Mouse (Mus musculus) heart, adult 2 months (tissue): ENCODE measurements at regions not wholly inside any gene's neighbourhood (a gene's known extent, or its start where the extent isn't known, plus 50 kb on each side); places are given as distances from the start of the nearest gene placed in this dataset.
A peak's percentile ranks its signal among the peaks of the same experiment; 100 is the strongest.

Experiments
- DNase-seq, 2 experiments: peaks; one replicate each; pipeline ENCODE4 v3.0.0; 2021
- H3K27ac ChIP-seq: fragments of 200-600 bp; 2 replicates; pipeline ENCODE4 v1.8.1; 2022
- H3K27me3 ChIP-seq: fragments of 200-500 bp; 2 replicates; pipeline ENCODE4 v1.6.1; 2012; ENCODE audit warnings: mild to moderate bottlenecking, low read length, inconsistent platforms, mixed read lengths; ENCODE audit not compliant: control insufficient read depth, insufficient read depth
- H3K36me3 ChIP-seq: fragments of 200-500 bp; 2 replicates; pipeline ENCODE4 v1.6.1; 2012; ENCODE audit warnings: low read length, inconsistent platforms; ENCODE audit not compliant: control insufficient read depth, insufficient read depth
- H3K4me1 ChIP-seq: fragments of 200-500 bp; 2 replicates; pipeline ENCODE4 v1.6.1; 2011; ENCODE audit warnings: low read length; ENCODE audit not compliant: control insufficient read depth, insufficient read depth
- H3K4me3 ChIP-seq: fragments of 200-600 bp; 2 replicates; pipeline ENCODE4 v1.8.1; 2022
- H3K79me2 ChIP-seq: fragments of 200-500 bp; replicated peaks from 2 replicates; pipeline ENCODE4 v1.6.1; 2012; ENCODE audit warnings: mild to moderate bottlenecking, inconsistent platforms, low read length, moderate library complexity, mixed read lengths; ENCODE audit not compliant: control insufficient read depth, insufficient read depth
- H3K9ac ChIP-seq: fragments of 200-500 bp; 2 replicates; pipeline ENCODE4 v1.6.1; 2012; ENCODE audit warnings: low read depth, mild to moderate bottlenecking, control low read depth, inconsistent platforms, low read length, mixed read lengths
- CTCF ChIP-seq: fragments of 200-600 bp; IDR thresholded peaks from 2 replicates; pipeline ENCODE4 v1.8.1; 2022; ENCODE audit warnings: antibody characterized with exemption, mild to moderate bottlenecking, moderate library complexity
- EP300 ChIP-seq: fragments of 200-500 bp; IDR thresholded peaks from 2 replicates; pipeline ENCODE4 v1.6.1; 2011; ENCODE audit warnings: low read depth, low read length, control low read depth; ENCODE audit not compliant: insufficient read depth
- POLR2A ChIP-seq: fragments of 200-500 bp; IDR thresholded peaks from 2 replicates; pipeline ENCODE4 v1.6.1; 2011; ENCODE audit warnings: mild to moderate bottlenecking, low read depth, low read length, control low read depth; ENCODE audit not compliant: insufficient read depth
- WGBS: fragments of 180-500 bp; shearing (Covaris S2); methylation state at CpG from one replicate; pipeline ENCODE4 v1.1.7; 2018; 5-methylcytosine and 5-hydroxymethylcytosine counted together
- intact Hi-C: fragments of 180-260 bp; cut with DNase I; formaldehyde crosslinking; loops from one replicate; pipeline ENCODE4 v1.15.1; 2025

DNA sequence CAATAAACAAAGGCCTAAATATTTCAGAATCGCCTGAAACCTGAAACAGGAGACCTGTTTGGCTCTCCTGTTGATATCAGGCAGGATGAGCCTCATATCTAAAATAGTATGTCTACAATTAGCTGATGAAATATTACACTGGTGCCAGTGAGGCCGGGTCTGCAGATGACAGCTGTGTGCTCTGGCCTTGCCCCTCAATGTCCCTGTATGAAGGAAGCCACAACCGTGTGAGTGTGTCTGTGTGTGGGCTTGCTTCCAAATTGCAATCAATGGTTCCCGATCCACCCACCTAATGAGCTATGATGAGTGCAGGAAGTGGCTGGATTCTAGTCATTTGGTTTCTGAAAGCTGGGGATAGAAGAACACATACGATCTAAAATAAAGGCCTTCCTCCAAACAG is 438.2 kb downstream of the Cbln4 start:
- DNase-seq: peak in 1 of 2 experiments; percentile 4
- no peak overlapping the region for H3K4me3 ChIP-seq
- no peaks in the 10 kb centered on the region for H3K79me2 ChIP-seq
- TF ChIP-seq CTCF: no peak
- TF ChIP-seq EP300: 0 out of 2 replicates have a peak, but pooled peaks have one; percentile 19
- no peak overlapping the region for H3K9ac ChIP-seq
- no peak overlapping the region for H3K27ac ChIP-seq
- intact Hi-C loops: no loop called here
- no peaks in the 10 kb centered on the region for H3K27me3 ChIP-seq
- no peaks in the 10 kb centered on the region; the same call in 1 of the 2 replicates for H3K4me1 ChIP-seq
- 36% methylated on average over 5 of the region's 5 CpGs for WGBS
- no peaks in the 10 kb centered on the region for H3K36me3 ChIP-seq

GRCm38 (mm10) chr2:171595240-171595639 is 448.0 kb downstream of the Cbln4 start:
- TF ChIP-seq POLR2A: no peak
- no peak for TF ChIP-seq EP300
- no peak for TF ChIP-seq CTCF
- H3K9ac ChIP-seq: no peak overlapping the region
- H3K36me3 ChIP-seq: no peaks in the 10 kb centered on the region
- no peak overlapping the region for H3K4me3 ChIP-seq
- H3K4me1 ChIP-seq: no peaks in the 10 kb centered on the region
- no peaks in the 10 kb centered on the region for H3K79me2 ChIP-seq
- intact Hi-C loops: no loop called here
- WGBS: 27% methylated on average over 5 of the region's 5 CpGs
- H3K27me3 ChIP-seq: no peaks in the 10 kb centered on the region
- DNase-seq: no peak
- H3K27ac ChIP-seq: no peak overlapping the region

- no peak overlapping the region for H3K4me3 ChIP-seq
- H3K27ac ChIP-seq: no peak overlapping the region
- DNase-seq: no peak
- no peak overlapping the region for H3K9ac ChIP-seq
- WGBS: 91% methylated on average over 3 of the region's 3 CpGs
- H3K27me3 ChIP-seq: no peaks in the 10 kb centered on the region
- intact Hi-C loops: no loop called here
- TF ChIP-seq CTCF (no peak), POLR2A (no peak), EP300 (no peak)
- no peaks in the 10 kb centered on the region for H3K79me2 ChIP-seq
- no peaks in the 10 kb centered on the region for H3K36me3 ChIP-seq
- no peaks in the 10 kb centered on the region for H3K4me1 ChIP-seq
These were observed 449.4 kb downstream of the Cbln4 start for GRCm38 (mm10) chr2:171593884-171594283.

GRCm38 (mm10) chr2:171592315-171592714 is 451.0 kb downstream of the Cbln4 start:
- 75% methylated on average over 6 of the region's 6 CpGs for WGBS
- H3K4me3 ChIP-seq: no peak overlapping the region

DNA sequence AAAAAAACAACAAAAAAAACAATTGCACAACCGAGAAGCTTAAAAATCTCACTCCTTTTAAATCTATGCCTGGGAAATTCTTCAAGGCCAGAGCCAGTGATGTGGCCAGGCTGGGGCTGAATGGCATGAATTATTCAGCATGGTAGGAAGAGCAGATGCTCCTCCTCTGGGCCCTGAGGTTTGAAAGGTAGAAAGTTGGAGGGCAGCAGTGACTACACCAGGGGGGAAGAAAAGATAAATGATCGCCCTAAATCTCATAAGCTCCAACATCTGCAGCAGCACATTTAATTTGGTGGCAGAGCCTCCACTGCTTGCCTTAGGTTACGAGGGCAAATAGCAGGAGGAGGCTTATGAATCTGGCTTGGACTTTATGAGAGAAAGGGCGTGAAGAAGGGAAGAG is 455.1 kb downstream of the Cbln4 start:
- no peak overlapping the region for H3K9ac ChIP-seq
- no peak overlapping the region for H3K4me3 ChIP-seq
- intact Hi-C loops: no loop called here
- no peaks in the 10 kb centered on the region for H3K36me3 ChIP-seq
- H3K4me1 ChIP-seq: no peaks in the 10 kb centered on the region
- TF ChIP-seq CTCF (no peak), POLR2A (no peak), EP300 (no peak)
- no peak for DNase-seq
- H3K27ac ChIP-seq: no peak overlapping the region
- no peaks in the 10 kb centered on the region for H3K79me2 ChIP-seq
- 57% methylated on average over 4 of the region's 4 CpGs for whole genome bisulfite sequencing
- H3K27me3 ChIP-seq: no peaks in the 10 kb centered on the region

More at GRCm38 (mm10) chr2:171592315-171592714, 451.0 kb downstream of the Cbln4 start:
- intact Hi-C loops: no loop called here
- Histone ChIP-seq H3K9ac (no peak overlapping the region), H3K27ac (no peak overlapping the region), H3K27me3 (no peaks in the 10 kb centered on the region), H3K4me1 (no peaks in the 10 kb centered on the region), H3K36me3 (no peaks in the 10 kb centered on the region), H3K79me2 (no peaks in the 10 kb centered on the region)
- DNase-seq: no peak
- no peak for TF ChIP-seq EP300
- TF ChIP-seq CTCF: no peak
- no peak for TF ChIP-seq POLR2A

DNA sequence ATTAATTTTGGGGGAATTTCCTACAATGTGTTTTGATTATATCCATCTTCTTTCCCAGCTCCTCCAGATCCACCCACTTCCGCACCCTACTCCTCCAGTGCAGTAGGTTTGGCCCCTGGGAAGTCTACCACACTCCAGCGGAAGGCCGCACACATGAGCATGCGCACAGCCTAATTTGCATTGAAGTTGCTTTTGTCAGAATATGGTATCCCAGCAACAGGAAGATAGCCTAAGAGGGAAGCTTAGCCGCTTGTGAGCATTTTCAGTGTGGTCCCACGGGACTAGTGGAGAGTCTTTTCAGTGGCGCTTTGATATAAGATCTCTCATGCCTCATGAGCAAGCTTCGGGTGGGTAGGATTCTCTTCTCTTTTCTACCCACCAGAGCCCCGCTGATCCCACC is 455.6 kb downstream of the Cbln4 start:
- intact Hi-C loops: no loop called here
- WGBS: 69% methylated on average over 9 of the region's 9 CpGs
- TF ChIP-seq POLR2A (no peak), CTCF (no peak)

More for the DNA sequence above, 455.6 kb downstream of the Cbln4 start:
- peak; percentile 21 to 29 for DNase-seq
- H3K27ac ChIP-seq: no peak overlapping the region
- H3K36me3 ChIP-seq: no peaks in the 10 kb centered on the region
- no peaks in the 10 kb centered on the region for H3K4me1 ChIP-seq
- H3K79me2 ChIP-seq: no peaks in the 10 kb centered on the region
- no peaks in the 10 kb centered on the region for H3K27me3 ChIP-seq
- H3K4me3 ChIP-seq: no peak overlapping the region
- no peak overlapping the region for H3K9ac ChIP-seq
